Mouse (Mus musculus): ENCODE results near the gene Mmrn2. TPM values are rescaled to one million over a fixed set of nuclear protein-coding genes. Genes with fewer than 3 reads are reported as not detected.

Gene Mmrn2
- not detected in 4 replicates for total RNA-seq (2023; ENCODE audit: inconsistent age)

GRCm38 (mm10) chr14:34375415-34375904, at the start of gene Mmrn2:
Gene Mmrn2, plus strand, starts transcription at chr14:34375465.

GRCm38 (mm10) chr14:34355301-34355700, 20.0 kb upstream of the Mmrn2 start, which contains the start of gene Fam25c:
Gene Fam25c, minus strand, starts transcription at chr14:34355433.

GRCm38 (mm10) chr14:34374577-34374976, 688 bp upstream of the Mmrn2 start, which contains the start of gene Sncg:
Gene Sncg, minus strand, starts transcription at chr14:34374789.

Other genes starting within 250 kb of the Mmrn2 start
- gene Npy4r, start 223.0 kb upstream of the Mmrn2 start, total RNA-seq (2023; ENCODE audit: inconsistent age) = not detected in 4 replicates
- gene Gprin2, start 173.8 kb upstream of the Mmrn2 start, total RNA-seq (2023; ENCODE audit: inconsistent age) = not detected in 4 replicates
- gene Syt15, start 155.9 kb upstream of the Mmrn2 start, total RNA-seq (2023; ENCODE audit: inconsistent age) = not detected in 4 replicates
- 25.1 to 28.2 TPM (median 27.0 TPM) in 4 replicates for gene Shld2, start 65.0 kb upstream of the Mmrn2 start, total RNA-seq (2023; ENCODE audit: inconsistent age)
- gene Glud1, start 64.7 kb upstream of the Mmrn2 start, total RNA-seq (2023; ENCODE audit: inconsistent age) = 99.8 to 132 TPM (median 115 TPM) in 4 replicates
- not detected in 4 replicates for gene Fam25c, start 20.0 kb upstream of the Mmrn2 start, total RNA-seq (2023; ENCODE audit: inconsistent age)
- gene Sncg, start 676 bp upstream of the Mmrn2 start, total RNA-seq (2023; ENCODE audit: inconsistent age) = not detected in 4 replicates
- gene Bmpr1a, start 127.9 kb downstream of the Mmrn2 start, total RNA-seq (2023; ENCODE audit: inconsistent age) = 0.09 to 0.35 TPM (median 0.28 TPM) in 4 replicates
- gene 9230112D13Rik, start 147.3 kb downstream of the Mmrn2 start, total RNA-seq (2023; ENCODE audit: inconsistent age) = not detected in 4 replicates
- not detected in 4 replicates for gene Ldb3, start 213.2 kb downstream of the Mmrn2 start, total RNA-seq (2023; ENCODE audit: inconsistent age)
- gene Opn4, start 224.7 kb downstream of the Mmrn2 start, total RNA-seq (2023; ENCODE audit: inconsistent age) = not detected in 4 replicates